Mouse (Mus musculus) 3T3-L1 (cell line): ENCODE measurements around the gene Nppb.

Source experiments
- DNase-seq: peaks from one replicate; pipeline ENCODE4 v3.0.0-alpha.2; 2015; ENCODE audit warnings: low read depth, low spot score

Gene Nppb

GRCm38 (mm10) chr4:147985205-147986132 lies at the start of gene Nppb:
TSS of gene Nppb (plus strand) at chr4:147985788.
- DNase-seq: peak; percentile 85

DNA sequence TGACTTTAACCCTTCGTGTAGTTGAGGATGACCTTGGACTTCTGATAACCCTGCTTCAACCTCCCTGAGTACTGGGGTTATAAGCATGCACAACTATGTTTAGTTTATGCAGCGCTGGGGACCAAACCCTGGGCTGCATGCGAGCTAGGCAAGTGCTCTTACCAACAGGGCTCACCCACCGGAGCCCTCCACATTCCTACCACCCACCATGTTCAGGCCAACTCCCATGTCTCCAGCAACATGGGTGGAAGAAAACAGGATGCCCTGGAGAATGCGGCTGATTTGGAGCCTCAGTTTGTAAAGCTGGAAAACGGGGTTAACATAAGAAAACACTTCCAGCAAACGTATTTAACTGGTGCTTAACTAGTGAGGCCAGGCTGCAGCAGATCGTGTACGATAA lies 49.7 kb upstream of the Nppb start:
- DNase-seq: peak; percentile 27

DNA sequence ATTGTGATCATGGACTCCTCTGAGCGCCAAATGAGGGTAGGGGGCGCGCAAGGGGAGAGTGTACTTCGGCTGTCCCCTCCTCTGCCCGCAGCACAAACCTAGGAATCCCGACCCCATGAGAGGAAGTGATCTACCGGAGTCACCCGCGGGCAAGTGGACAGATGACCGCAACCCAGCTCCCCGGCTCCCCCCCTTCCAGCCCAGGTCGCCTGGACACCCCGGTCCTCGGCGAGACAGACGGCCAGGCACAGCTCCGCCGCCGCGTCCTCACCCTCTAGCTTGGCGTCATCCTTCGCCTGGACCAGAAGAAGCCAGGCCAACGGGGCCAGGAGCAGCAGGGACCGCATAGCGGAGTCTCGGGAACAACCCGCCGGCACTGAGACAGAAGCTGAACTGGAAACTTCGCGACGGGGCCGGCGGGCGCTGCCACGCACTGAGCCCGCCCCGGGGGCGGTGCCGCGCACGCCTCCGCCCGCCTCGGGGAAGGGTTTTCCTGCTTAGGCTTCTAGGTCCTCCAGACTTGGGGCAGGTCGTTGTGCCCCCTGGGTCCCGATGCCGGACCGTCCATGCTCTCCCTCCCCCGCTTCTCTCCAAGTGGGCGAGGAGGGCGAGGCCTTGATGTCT lies 49.1 kb upstream of the Nppb start, which contains the start of gene Plod1:
Gene Plod1 (minus strand): TSS at position 437 of the 624 bp plus-strand sequence.
- DNase-seq: peak; percentile 69

GRCm38 (mm10) chr4:147937021-147937420 lies 48.6 kb upstream of the Nppb start:
- no peak for DNase-seq

DNA sequence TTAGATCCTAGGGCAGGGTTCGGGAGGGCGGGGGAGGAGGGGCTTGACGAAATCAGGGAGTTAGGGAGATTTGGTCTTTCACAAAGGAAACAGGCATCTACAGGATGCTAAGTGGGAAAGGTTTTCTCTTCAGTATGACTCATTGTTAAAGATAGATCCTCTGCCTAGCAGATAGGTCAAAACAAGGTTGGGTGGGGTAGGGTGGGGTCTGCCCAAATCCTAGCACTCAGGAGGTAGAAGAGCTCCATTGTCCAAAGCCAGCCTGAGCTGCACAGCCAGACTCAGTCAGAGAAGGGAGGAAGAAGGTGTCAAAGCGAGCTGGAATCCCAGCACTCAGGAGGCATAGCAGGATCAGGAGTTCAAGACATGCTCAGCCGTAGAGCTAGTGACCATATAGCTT lies 48.1 kb upstream of the Nppb start:
- no peak for DNase-seq

DNA sequence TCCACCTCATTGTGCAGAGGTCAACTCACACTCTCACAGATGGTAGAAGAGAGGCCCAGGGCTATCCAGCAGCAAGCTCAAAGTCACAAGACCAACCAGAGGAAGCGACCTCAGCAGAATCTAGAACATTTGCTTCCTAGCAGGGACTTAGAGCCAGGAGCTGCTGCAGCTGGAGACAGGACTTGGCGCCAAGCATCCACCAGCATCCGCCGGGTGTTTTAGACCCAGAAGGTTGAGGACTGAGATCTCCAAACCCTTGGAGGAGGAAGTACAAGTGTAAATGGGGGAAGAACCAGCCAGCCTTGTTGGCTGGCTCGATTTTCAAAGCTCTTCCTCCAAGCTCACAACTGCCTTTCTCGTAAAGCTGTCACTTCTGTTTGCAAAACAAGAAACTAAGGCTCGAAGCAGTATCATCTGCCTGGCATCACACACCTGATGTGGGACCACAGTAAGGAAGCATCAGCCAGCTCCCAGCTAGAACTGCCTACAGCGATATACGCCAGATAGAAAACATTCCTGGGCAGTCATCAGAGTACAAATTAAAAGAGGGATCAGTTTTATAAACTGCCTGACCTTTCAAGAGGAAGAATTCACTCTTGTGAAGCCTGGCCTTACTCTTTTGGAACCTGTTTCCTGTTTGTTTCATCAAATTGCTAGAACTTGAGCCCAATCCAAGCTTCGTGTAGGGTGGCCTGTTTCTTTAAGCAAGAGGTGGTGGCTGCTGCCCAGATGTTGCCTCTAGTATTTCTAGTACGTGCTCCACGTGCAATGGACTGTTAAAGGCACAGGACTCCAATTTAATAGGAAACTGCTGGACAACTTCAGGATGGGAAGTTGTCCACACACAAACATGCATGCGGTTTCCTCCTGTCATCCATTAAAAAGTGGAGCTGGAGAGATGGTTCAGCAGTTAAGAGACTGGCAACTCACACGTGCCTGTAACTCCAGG lies 47.2 kb upstream of the Nppb start:
- DNase-seq: no peak

DNA sequence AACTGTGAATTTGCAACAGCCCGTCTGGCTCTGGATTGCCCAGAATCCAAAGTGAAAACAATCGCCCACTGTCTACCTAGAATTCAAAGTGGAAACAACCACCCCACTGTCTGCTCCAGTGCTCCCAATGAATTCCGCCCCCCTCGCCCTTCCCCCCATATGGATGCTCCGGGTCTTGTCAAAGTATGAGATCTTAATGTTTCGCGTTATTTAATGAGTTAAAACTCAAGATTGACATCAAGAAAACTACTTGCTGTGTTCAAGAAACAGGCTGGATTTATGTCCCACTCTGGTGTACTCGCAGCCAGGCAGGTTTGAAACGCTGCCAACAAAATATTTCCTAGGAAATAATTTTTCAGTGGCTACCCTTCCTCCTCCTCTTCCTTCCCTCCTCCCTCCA lies 45.5 kb upstream of the Nppb start:
- DNase-seq: no peak

DNA sequence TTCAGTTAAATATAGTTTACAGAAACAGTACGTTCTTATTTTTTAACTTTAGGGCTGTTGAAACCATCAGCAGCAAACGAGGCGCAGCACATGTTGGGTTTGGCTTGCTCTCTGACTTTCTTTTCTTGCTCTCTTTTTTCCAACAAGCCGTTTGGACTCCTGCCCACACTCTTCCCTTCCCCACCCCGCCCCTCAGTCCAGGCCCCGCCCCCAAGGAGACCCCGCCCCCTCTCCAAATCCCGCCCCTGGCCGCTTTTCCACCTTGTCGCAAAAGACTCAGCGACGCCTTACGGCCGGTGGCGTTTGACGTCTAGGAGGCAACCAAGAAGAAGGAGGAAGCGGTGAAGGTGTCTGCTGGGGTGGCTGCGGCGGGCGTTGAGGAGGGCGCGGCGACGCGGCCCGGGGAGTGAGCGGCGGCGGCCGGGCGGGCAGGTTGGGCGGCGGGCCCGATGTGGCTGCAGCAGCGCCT lies 45.0 kb upstream of the Nppb start, which contains the start of gene 2510039O18Rik:
Gene 2510039O18Rik (plus strand): TSS at position 320 of the 469 bp plus-strand sequence.
- peak; percentile 90 for DNase-seq

DNA sequence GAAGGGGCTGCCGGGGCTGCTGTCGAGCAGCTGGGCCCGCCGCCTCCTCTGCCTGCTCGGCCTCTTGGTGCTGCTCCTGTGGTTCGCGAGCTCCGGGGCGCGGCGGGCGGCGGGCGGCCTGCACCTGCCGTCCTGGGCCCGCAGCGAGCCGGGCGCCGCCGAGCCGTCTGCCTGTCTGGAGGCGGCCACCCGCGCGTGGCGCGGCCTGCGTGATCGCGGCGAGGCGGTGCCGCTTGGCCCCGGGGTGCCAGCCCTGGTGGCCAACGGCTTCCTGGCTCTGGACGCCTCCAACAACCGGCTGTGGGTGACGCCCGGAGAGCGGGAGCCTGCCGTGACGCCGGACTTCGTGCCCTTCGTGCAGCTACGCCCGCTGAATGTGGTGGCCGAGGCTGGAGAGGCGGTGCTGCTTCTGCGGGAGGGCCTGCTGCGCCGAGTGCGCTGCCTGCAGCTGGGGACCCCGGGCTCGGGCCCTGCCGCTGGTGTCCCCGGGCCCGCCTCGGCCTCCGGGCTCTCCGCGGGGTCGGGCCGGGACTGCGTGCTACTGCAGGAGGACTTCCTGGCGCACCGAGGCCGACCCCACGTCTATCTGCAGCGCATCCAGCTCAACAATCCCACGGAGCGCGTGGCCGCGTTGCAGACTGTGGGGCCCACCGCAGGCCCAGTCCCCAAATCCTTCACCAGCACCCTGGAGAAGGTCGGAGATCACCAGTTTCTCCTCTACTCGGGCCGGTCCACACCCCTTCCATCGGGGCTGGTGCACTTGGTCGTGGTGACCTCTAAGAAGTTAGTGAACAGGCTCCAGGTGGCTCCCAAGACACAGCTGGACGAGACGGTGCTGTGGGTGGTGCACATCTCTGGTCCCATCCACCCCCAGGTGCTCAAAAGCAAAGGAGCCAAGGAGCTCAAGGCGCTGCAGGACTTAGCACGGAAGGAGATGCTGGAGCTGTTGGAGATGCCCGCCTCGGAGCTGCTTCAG lies 44.3 kb upstream of the Nppb start:
- no peak for DNase-seq

GRCm38 (mm10) chr4:147943005-147943404 lies 42.6 kb upstream of the Nppb start:
- DNase-seq: no peak

- DNase-seq: no peak
Observed at GRCm38 (mm10) chr4:147947511-147947910, 38.1 kb upstream of the Nppb start.

DNA sequence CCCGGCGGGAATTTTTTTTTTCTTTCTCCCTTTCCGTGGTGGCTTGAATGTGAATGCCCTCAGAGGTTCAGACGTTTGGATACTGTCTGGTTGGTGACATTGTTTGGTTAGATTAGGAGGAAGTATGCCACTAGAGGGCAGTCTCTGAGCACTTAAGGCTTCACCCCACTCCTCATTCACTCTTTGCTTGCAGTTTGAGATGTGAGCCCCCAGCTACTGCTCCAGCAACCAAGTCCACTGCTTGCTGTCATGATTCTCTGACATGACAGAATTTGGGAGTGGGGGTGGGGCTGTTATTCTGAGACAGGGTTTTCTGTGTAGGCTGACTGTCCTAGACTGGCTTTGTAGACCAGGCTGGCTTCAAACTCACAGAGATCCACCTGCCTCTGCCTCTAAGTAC lies 32.0 kb upstream of the Nppb start:
- DNase-seq: peak; percentile 77

DNA sequence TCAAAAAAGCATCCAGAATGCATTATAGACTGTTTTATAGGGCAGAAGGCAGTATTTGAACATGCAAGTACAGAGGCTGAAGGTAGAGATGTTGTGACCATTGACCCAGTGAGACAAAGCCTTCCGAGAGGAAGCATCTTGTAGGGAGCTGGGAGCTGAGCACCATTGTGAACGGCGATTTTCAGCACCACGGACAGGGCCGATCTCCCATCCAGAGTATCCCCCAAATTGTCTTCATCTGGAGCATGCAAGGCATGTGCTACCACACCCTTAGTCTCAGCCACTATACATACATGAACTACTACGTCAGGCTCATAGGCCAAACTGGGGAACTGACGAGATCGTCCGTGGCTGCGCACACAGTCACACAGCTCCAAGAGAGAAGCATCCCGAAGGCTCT lies 28.4 kb upstream of the Nppb start:
- peak; percentile 51 for DNase-seq

GRCm38 (mm10) chr4:147959881-147960831 lies 25.4 kb upstream of the Nppb start:
- peak; percentile 94 for DNase-seq

GRCm38 (mm10) chr4:147962781-147963180 lies 22.8 kb upstream of the Nppb start:
- no peak for DNase-seq

- DNase-seq: no peak
Observed at GRCm38 (mm10) chr4:147963623-147964022, 22.0 kb upstream of the Nppb start.

DNA sequence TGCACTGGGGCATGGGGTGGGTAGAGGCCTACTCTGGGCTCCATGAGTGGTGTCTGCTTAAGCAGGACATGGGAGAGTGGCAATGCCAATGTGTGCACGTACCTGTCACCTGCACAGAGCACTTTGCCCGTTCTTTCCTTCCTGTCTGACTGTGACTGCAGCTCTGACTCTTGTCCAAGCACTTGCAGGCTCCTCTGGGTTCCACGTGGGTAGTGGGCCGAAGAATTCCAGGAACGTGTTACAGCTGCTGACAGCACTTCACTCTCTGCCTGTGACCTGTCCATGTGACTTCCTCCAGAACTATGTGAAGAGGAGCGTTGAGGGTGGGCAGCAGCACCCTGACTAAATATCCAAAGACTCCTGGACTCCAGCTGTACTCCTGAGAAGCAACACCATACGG lies 19.9 kb upstream of the Nppb start:
- no peak for DNase-seq

DNA sequence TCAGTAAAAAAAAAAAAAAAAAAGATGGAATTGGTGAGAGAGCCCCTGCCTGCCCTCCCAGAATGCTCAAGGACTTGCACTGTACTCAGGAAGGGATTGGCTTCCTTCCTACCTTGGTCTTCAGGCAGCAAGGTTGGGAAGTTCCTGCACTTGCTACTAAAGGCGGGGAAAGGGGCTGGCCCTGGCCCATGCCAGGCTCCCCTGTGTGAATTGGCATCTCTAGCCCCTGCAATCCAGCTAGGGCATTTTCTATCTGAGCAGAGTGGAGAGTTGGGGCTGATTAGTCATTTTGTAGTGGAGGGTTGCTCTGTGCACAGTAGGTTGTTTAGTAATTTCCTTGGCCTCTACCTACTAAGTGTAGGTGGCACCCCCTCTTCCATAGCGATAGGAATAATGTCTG lies 16.8 kb upstream of the Nppb start:
- no peak for DNase-seq

GRCm38 (mm10) chr4:147969337-147969736 lies 16.3 kb upstream of the Nppb start:
- no peak for DNase-seq
